Mouse (Mus musculus) naive thymus-derived CD4-positive, alpha-beta T cell, adult 2 months (primary cell): ENCODE data around the gene Ube2f.
A peak's percentile ranks its signal among the peaks of the same experiment; 100 is the strongest.

Experiments used
- DNase-seq: peaks from one replicate; pipeline ENCODE4 v3.0.0-alpha.2; 2011; ENCODE audit warnings: low read depth

Ube2f gene

DNA sequence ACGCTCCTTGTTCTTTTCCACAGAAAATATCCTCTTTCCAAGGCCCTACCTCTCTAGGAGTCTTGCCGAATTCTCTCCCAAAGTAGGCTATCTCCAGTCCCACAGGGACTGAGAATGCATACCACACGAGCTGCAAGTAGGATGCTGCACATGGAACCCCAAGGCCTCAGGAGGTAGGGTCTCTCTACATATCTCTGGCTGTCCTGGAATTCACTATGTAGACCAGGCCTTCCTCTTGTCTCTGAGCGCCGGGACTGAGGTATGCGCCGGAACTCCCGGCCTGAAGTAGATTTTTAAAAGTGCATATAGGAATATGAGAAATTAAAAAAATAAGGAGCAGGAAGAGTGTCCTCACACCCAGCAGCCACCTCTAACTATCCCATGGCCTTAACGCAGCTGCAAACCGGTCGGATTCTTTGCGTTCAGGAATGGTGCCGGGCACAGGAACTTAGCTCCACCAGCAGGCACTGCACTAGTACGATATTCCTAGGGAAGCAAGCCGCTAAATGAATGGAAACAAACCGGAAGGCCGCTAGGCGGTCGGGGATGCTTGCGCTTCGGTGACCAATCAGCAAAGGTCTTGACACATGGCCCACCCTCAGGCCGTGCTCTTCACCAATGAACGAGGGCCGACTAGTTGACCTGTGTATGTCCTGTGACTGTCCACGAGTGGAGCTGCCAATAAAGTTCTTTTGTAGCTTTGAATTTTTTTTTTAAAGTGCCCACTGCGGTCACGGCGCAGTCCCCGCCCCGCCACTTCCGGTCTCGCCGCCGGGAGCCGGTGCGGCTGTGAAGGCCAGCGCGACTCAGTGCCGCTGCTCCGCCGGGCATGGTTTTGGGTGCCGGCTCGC, at the start of gene Ube2f:
Ube2f (plus strand) TSS at position 741 of the 851 bp plus-strand sequence.
- DNase-seq = peak; percentile 90

GRCm38 (mm10) chr1:91201122-91201521, 49.0 kb upstream of the Ube2f start:
- DNase-seq = no peak

DNA sequence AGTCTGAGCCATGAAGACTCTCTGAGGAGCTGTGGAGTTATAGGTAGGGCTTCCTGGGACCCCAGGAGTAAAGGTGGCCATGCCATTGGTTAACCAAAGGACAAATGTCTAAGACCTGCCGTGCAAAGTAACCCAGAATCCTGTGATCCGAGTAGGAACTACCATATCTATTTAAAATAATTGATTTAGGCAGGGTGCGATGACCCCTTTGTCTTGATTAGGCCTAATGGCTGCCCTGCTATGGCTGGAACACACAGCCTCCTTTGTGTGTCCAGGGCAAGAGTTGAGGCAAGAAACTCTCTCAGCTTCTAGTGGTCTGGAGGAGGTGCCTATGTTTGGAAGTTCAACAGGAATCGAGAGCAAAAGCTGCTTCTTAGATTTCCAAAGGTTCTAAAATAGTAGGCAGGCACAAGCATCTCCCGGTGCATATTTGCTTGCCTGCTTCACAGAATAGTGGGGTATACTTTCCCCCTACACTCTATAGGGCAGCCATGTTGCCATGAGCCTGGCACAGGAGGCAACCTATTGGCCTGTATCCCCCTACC, 45.8 kb upstream of the Ube2f start:
- no peak for DNase-seq

DNA sequence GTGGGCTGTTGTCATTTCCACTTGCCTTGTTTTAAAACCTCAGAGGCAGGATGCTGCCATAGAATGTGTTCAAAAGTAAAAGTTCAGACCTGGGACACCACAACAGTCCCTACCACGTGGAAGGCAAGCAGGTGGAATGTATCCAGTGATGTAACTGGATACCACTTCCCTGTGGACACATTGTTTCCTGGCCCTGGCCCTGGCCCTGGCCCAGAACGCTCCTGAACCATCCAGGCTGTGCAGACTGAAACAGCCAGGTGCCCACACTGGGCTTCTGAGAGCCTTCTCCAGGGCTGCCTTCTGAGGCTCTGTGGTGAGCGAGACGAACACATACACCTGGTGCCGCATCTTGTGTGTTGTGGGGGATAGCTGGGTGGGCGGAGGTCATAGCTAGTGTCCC, 44.5 kb upstream of the Ube2f start:
- no peak for DNase-seq

DNA sequence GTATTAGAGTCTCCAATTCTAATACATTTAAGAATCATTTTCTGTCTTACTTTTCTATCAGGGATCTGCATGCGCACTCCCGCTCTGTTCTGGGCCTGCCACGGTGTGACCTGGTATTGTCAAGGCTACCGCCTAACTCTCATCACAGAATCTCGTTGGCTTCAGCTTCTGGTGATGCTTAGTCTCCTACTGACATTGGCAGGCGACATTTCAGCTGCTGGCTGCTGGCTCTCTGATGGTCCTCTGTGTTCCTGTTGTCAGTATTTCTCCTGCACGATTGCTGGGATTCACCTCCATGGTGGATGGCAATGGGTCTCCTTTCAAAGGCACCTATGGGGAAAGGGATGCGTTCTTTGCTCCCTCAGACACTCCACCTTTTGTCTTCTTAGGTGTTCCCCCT, 43.8 kb upstream of the Ube2f start:
- no peak for DNase-seq

- DNase-seq = no peak
Measured at GRCm38 (mm10) chr1:91206873-91207272, 43.2 kb upstream of the Ube2f start.

DNA sequence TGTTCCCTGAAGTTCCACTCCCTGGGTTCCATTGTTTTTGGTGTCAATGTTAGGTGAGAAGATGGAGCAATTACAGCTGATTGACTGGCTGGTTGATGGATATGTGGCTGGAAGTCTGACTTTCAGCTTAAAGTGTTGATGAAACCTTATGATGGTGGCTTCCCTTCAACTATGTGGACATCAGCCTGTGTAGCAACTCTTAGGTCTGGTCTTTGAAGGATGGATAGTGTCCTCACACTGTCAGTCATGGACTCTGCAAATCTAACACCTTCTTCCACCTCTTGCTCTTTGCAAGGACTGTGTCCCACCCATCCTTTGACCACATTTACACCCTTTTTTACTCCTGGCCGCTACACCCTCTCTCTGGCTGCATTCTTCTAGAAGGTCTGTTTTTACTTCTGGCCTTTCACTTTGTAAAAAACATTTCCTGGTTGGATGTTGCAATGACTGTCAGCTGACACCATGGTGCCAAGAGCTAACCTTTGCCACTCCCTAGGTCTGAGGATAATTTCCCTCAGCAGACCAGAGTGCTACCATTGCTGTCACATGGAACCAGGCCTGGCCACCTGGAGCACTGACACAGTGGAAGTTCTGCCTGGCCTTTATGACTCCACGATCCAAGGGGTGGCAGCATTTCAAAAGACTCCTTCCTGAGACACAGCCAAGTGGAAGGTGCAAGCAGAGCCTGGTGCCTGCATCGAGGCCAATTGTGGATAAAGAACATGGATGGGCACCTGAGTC, 42.6 kb upstream of the Ube2f start:
- DNase-seq = no peak

- no peak for DNase-seq
Measured at GRCm38 (mm10) chr1:91209343-91209742, 40.8 kb upstream of the Ube2f start.

DNA sequence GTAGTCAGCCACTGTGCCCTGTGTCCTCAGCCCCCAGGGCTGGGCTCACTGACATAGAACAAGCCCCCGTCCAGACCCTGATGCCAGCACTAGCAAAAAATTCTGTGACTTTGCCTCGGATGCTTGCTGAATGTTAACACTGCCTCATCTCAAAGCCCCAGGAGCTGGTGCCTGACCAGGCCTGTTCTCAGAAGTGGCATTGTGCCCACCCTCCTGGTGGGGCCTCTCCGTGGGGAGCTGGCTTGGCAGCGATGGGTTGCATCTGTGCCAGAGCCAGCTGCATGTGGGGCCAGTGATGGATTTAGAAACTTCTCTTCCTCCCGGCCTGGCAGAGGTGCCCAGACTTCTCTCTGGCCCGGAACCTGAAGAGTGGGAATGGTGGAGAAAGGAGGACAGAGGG, 40.3 kb upstream of the Ube2f start:
- no peak for DNase-seq

DNA sequence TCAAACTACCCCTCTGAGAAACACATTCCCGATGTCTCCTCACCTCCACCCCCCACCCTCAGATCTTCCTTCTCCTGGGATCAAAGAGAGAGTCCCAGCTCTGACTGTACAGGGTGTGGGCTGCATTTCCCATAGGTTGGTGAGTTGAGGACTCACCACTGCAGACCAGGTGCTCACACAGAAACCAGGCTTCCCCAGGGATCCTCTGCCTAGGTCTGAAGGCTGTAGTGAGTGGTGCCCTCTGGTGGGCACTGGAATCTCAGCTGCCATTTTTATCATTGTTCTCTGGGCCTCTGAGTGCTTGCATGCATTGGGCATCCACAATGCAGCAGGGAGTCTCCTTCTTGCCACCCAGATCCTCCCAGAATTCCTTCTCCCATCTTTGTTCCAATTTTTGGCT, 39.0 kb upstream of the Ube2f start:
- peak; percentile 83 for DNase-seq

- no peak for DNase-seq
Measured at GRCm38 (mm10) chr1:91211591-91212008, 38.5 kb upstream of the Ube2f start.

GRCm38 (mm10) chr1:91215264-91215663, 34.8 kb upstream of the Ube2f start:
- no peak for DNase-seq

DNA sequence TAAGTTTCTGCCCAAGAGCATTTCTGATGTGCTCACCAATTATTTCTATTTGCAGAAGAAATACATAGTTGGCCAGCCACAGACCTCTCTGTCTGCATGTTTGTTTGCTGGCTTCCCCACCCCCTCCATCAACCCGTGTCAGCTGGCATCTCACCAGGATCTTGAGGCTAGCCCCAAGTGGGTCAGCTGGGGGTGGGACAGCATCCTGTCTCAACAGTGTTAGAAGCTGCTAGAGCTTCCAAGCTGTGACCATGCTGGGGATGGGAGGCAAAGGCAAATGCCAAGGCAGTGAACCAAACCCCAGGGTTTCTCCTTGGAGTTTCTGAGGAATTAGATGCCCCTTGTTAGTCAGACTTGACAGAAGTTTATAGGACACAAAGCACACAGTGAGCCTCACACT, 34.1 kb upstream of the Ube2f start:
- no peak for DNase-seq

DNA sequence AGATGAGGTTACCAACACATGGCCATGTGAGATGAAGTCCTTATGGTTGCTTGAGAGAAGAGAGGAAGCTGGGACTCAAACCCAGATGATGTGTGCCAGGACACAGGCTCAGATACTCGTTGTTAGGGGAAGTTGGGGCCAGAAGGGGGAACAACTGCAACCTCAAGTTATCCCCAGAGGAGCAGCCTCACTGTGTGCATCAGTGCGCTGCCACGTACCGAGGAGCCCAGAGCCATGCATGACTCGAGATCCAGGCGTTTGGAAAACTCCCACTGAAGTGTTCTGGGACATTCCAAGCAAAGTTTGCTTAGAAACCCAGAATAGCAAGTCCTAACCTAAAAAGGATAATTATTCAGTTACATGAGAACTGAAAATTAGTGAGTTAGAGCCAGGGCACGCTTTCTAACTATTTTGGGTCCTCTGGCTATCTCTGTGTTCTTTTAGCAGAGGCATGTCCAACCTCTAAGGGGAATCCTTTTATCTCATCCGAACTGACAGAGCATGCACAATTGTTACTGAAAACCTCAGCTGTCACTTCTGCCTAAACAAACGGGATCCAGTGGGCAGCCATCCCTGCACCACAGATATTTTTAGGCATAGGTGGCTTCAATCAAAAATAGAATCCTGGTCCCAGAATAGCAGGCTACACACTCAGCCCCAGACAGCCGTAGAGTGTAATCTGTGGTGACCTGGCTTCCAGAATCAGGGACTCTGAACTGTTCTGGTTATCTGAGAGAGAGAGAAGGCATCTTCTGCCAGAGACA, 33.4 kb upstream of the Ube2f start:
- DNase-seq = no peak

DNA sequence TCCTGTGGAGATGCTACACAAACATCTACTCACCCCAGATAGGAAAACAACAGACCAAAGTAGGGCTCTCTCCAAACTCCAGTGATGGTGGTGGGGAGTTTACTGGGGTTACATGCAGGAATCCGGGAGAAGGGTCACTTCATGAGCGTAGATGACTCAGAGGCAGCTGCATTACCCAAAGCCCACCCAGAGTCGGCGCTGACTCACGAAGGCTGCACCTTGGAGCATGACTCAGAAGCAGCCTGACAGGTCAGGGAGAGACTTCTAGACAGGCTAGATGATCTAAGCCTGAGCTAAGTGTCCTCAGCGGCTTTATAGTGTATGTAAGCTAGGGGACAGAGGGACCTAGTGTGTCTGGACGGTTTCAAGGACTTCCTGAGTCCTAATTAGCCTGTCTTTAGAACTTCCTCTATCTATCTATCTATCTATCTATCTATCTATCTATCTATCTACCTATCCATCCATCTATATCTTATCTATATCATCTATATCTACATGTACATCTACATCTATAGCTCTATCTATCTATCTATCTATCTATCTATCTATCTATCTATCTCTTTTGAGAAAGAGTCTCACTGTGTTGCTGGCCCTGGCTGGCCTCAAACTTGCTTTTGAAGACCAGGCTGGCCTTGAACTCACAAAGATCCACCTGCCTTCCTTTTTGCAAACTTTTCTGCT, 30.3 kb upstream of the Ube2f start:
- DNase-seq = no peak

DNA sequence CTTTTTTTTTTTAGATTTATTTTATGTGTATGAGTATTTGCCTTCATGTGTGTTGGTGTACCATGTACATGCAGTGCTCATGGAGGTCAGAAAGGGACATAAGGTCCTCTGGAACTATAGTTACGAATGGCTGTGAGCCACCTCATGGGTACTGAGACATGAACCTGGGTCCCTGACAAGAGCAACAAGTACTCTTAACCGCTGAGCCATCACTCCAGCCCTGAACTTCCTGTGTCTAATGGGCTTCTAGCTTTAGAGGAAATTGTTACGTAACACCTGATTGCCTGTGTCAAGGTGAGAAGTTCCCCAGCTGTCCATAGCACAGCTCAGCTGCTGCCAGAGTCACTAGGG, 29.8 kb upstream of the Ube2f start:
- DNase-seq = peak; percentile 32

DNA sequence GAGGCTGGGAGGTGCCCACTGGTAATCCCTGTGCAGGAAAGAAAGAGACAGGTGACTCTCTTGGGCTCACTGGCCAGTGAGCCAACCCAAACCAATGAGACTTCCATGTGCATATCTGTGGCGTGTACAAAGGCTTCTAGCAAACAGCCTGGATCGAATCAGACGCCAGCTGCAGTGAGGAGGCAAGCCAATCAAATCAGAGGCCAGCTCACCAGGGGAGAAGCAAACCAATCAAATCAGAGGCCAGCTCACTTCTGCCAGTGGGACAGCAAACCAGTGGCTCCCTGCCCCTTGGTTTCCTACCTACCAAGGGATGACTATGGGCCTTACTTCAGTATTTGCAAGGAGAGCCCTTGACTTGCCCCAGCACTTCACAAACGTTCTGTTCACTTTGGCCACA, 23.5 kb upstream of the Ube2f start:
- no peak for DNase-seq

DNA sequence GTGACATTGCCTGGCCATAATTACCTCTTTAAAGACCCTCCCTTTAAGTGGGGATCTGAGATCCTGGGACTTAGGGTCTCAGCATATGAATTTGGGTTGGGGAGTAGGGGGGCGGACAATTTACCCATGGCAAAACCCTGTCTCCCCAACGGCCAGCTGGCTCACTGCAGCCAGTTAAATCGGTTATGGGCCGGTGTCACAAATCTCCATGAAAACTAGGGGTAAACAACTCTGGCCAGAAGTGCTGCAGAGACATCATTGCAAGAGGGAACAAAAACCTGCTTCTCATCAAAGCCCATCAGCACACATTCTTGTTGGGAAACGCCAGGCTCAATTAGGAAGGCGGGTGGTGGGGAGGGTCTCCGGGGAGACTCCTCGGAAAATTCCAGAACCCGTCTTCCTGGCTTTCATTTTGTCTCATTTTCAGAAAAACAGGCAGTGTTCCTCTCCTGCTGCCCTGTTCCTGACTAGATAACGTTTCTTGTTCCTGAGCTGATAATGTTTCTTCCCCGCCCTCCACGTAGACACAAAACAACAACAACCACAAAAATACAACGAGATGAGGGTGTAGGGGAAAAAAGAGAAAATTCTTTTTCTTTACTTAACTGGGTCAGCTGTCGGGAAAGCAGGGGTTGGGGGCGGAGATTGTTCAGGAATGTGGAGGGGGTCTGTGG, 22.6 kb upstream of the Ube2f start:
- DNase-seq = no peak

DNA sequence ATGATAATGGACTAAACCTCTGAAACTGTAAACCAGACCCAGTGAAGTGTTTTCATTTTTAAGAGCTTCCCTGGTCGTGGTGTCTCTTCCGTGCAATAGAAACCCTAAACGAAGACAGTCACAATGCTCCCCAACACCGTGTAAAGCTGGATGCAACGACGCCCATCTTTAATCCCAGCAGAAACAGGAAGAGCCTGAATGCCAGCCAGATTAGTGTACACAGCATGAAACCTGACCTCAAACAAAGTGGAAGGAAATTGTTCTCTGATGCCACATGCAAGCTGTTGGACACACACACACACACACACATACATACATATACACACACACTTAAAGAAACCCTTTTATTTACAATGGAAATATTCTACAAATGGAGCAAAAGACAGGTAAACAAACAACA, 19.0 kb upstream of the Ube2f start:
- DNase-seq = no peak

DNA sequence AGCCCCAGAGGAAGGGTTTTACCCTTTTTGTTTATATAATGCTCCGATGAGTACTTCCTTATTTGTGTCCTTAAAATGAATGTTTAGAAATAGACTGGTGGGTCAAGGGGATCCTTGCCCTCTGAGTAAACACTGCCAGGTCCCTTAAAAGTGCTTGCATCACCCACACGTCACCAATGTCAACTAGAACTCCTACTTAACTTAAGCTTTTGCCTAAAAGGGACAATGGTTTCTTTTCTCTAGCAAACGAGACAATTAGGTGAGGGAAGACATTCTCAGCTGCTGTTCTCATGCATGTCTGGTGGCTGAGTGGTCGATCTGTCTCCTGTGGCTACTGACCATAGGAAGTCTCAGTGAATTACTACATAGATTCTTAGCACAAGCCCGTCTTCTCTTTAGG, 18.2 kb upstream of the Ube2f start:
- no peak for DNase-seq

DNA sequence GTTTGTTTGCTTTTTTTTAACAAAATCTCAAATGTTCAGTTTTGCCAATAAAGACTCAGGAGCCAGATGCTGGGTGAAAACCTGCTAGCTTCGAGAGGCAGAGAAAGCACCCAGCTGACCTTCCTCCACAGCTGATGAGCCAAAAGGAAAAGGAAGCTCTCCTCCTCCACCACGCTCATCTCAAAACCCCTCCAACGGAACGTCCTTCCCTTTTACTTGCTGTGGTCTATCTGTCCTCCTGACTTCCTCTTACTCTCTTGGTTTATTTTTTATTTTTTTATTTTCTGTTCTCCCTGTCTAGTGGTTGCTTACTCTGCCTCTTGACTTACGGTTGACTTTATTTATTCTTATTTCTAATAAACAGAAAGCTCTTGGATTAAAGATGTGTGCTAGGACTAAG, 14.7 kb upstream of the Ube2f start:
- no peak for DNase-seq
